Mouse (Mus musculus) retina, embryonic 14.5 days (tissue): ENCODE results near the gene Ankrd12.
A peak's percentile ranks its signal among the peaks of the same experiment; 100 is the strongest.

Source experiments
- DNase-seq: peaks from one replicate; pipeline ENCODE4 v3.0.0-alpha.2; 2015; ENCODE audit warnings: low spot score

Gene Ankrd12

GRCm38 (mm10) chr17:66076934-66077333, at the start of gene Ankrd12:
Gene Ankrd12 (minus strand): TSS chr17:66077089.
- DNase-seq: peak; percentile 90

GRCm38 (mm10) chr17:66125211-66125610, 48.3 kb upstream of the Ankrd12 start:
- DNase-seq: peak; percentile 29

GRCm38 (mm10) chr17:66123816-66124610, 47.1 kb upstream of the Ankrd12 start:
- DNase-seq: peak; percentile 22

- DNase-seq: peak; percentile 96
Observed at GRCm38 (mm10) chr17:66123066-66123815, 46.4 kb upstream of the Ankrd12 start, which contains the start of gene Ddx11. Gene Ddx11 (plus strand): TSS chr17:66123520.

GRCm38 (mm10) chr17:66120701-66121100, 43.8 kb upstream of the Ankrd12 start:
- no peak for DNase-seq

GRCm38 (mm10) chr17:66118991-66119390, 42.1 kb upstream of the Ankrd12 start:
- no peak for DNase-seq

- DNase-seq: no peak
Observed at GRCm38 (mm10) chr17:66112166-66112565, 35.3 kb upstream of the Ankrd12 start.

GRCm38 (mm10) chr17:66111402-66111959, 34.6 kb upstream of the Ankrd12 start, which contains the start of gene Washc1:
Gene Washc1 (plus strand): TSS chr17:66111545.
- peak; percentile 93 for DNase-seq

- peak; percentile 6 for DNase-seq
Observed at GRCm38 (mm10) chr17:66110746-66111145, 33.9 kb upstream of the Ankrd12 start.

- no peak for DNase-seq
Observed at GRCm38 (mm10) chr17:66108198-66108597, 31.3 kb upstream of the Ankrd12 start.

GRCm38 (mm10) chr17:66107466-66107865, 30.6 kb upstream of the Ankrd12 start:
- no peak for DNase-seq

GRCm38 (mm10) chr17:66106601-66107267, 29.8 kb upstream of the Ankrd12 start:
- peak; percentile 87 for DNase-seq

- DNase-seq: no peak
Observed at GRCm38 (mm10) chr17:66104076-66104475, 27.2 kb upstream of the Ankrd12 start.

- peak; percentile 99 for DNase-seq
Observed at GRCm38 (mm10) chr17:66101380-66102330, 24.8 kb upstream of the Ankrd12 start, which contains the start of gene Ndufv2. Gene Ndufv2 (minus strand): TSS chr17:66101559.

GRCm38 (mm10) chr17:66100566-66101379, 23.9 kb upstream of the Ankrd12 start:
- no peak for DNase-seq

GRCm38 (mm10) chr17:66092664-66093063, 15.8 kb upstream of the Ankrd12 start:
- DNase-seq: no peak

GRCm38 (mm10) chr17:66092065-66092464, 15.2 kb upstream of the Ankrd12 start:
- DNase-seq: no peak

- no peak for DNase-seq
Observed at GRCm38 (mm10) chr17:66091392-66091791, 14.5 kb upstream of the Ankrd12 start.

- no peak for DNase-seq
Observed at GRCm38 (mm10) chr17:66090251-66090650, 13.4 kb upstream of the Ankrd12 start.

GRCm38 (mm10) chr17:66085038-66085437, 8.1 kb upstream of the Ankrd12 start:
- DNase-seq: no peak
